Mouse (Mus musculus): ENCODE measurements at regions not wholly inside any gene's neighbourhood (a gene's known extent, or its start where the extent isn't known, plus 50 kb on each side); places are given as distances from the start of the nearest gene placed in this dataset.
A peak's percentile ranks its signal among the peaks of the same experiment; 100 is the strongest.

- TF ChIP-seq USF1 (IDR thresholded peaks at IDR 0.05; ENCODE audit: low read depth, low read length) (no peak), UBTF (IDR thresholded peaks at IDR 0.05; ENCODE audit: low read depth, low read length) (no peak), NRF1 (IDR thresholded peaks at IDR 0.05; ENCODE audit: low read depth, low read length) (no peak), ELF1 (IDR thresholded peaks at IDR 0.05; ENCODE audit: low read depth, low read length) (no peak), POLR2A (IDR thresholded peaks at IDR 0.05; ENCODE audit: low read depth, low read length) (no peak), MAZ (IDR thresholded peaks at IDR 0.05; ENCODE audit: low read depth, low read length) (no peak), E2F4 (IDR thresholded peaks at IDR 0.05; ENCODE audit: insufficient replicate concordance, low read depth, low read length) (no peak), NELFE (IDR thresholded peaks at IDR 0.05; ENCODE audit: low read depth, low read length) (no peak), CTCF (conservative IDR thresholded peaks at IDR 0.05 in 1 of 2, IDR thresholded peaks at IDR 0.05 in 1 of 2; ENCODE audit: low read depth in 2 of 2, low read length in 2 of 2) (no peak)
- no peaks in the 10 kb centered on the region for H3K27me3 ChIP-seq (replicated peaks)
- H3K36me3 ChIP-seq (replicated peaks in 1 of 2; ENCODE audit: control insufficient read depth in 1 of 2, insufficient read depth in 1 of 2, low read length in 1 of 2): no peaks in the 10 kb centered on the region
- H3K79me2 ChIP-seq (replicated peaks; ENCODE audit: control insufficient read depth, extremely low read depth, insufficient read depth, poor library complexity, severe bottlenecking): no peaks in the 10 kb centered on the region
- no peaks in the 10 kb centered on the region for H3K9me3 ChIP-seq (replicated peaks; ENCODE audit: low read length)
- DNase-seq (ENCODE audit: extremely low read depth): no peak
- dilution Hi-C loops (cut with MboI; ENCODE audit: extremely low pct_ligation_motif_present, extremely low pct_unique_long_range_greater_than_20kb, low sequenced_read_pairs): no loop called here
- H3K9ac ChIP-seq (ENCODE audit: insufficient read depth, low read depth): no peak overlapping the region
- H3K27ac ChIP-seq (ENCODE audit: insufficient read depth, low read depth): no peak overlapping the region
- in situ Hi-C loops (cut with MboI; ENCODE audit: low pct_ligation_motif_present, low pct_unique_long_range_greater_than_20kb, low sequenced_read_pairs): no loop called here
- no peaks in the 10 kb centered on the region for H3K4me1 ChIP-seq (ENCODE audit: control insufficient read depth in 1 of 2, insufficient read depth in 2 of 2)
- no peak overlapping the region for H3K4me3 ChIP-seq (replicated peaks in 1 of 3; ENCODE audit: low read depth in 2 of 3, low read length in 2 of 3, poor library complexity in 1 of 3)
- no peak overlapping the region for H3K4me2 ChIP-seq (ENCODE audit: insufficient read depth, low read depth, poor library complexity, severe bottlenecking)
Observed at GRCm38 (mm10) chr6:51372357-51372756, 60.1 kb upstream of the Nfe2l3 start.

GRCm38 (mm10) chr6:51378436-51378835 lies 54.0 kb upstream of the Nfe2l3 start:
- Histone ChIP-seq H3K27me3 (replicated peaks) (peaks cover 8% of the 10 kb centered on the region), H3K27ac (ENCODE audit: insufficient read depth, low read depth) (no peak overlapping the region), H3K36me3 (replicated peaks in 1 of 2; ENCODE audit: control insufficient read depth in 1 of 2, insufficient read depth in 1 of 2, low read length in 1 of 2) (no peaks in the 10 kb centered on the region), H3K4me1 (ENCODE audit: control insufficient read depth in 1 of 2, insufficient read depth in 2 of 2) (peaks cover 0 to 7% of the 10 kb centered on the region in 2 experiments; a peak in 2 of 4 replicates), H3K9me3 (replicated peaks; ENCODE audit: low read length) (no peaks in the 10 kb centered on the region), H3K79me2 (replicated peaks; ENCODE audit: control insufficient read depth, extremely low read depth, insufficient read depth, poor library complexity, severe bottlenecking) (no peaks in the 10 kb centered on the region), H3K9ac (ENCODE audit: insufficient read depth, low read depth) (no peak overlapping the region), H3K4me2 (ENCODE audit: insufficient read depth, low read depth, poor library complexity, severe bottlenecking) (no peak overlapping the region), H3K4me3 (replicated peaks in 1 of 3; ENCODE audit: low read depth in 2 of 3, low read length in 2 of 3, poor library complexity in 1 of 3) (no peak overlapping the region)
- TF ChIP-seq JUND (conservative IDR thresholded peaks at IDR 0.05; ENCODE audit: low read depth, low read length) (peak; percentile 85), CHD1 (IDR thresholded peaks at IDR 0.05; ENCODE audit: low read depth, low read length) (no peak), MAZ (IDR thresholded peaks at IDR 0.05; ENCODE audit: low read depth, low read length) (no peak), USF2 (conservative IDR thresholded peaks at IDR 0.05; ENCODE audit: low read depth, low read length) (no peak), ELF1 (IDR thresholded peaks at IDR 0.05; ENCODE audit: low read depth, low read length) (no peak), PAX5 (IDR thresholded peaks at IDR 0.05; ENCODE audit: low read length) (no peak), CTCF (conservative IDR thresholded peaks at IDR 0.05 in 1 of 2, IDR thresholded peaks at IDR 0.05 in 1 of 2; ENCODE audit: low read depth in 2 of 2, low read length in 2 of 2) (peak in 1 of 2 experiments; percentile 60; a peak in 2 of 4 replicates), RCOR1 (conservative IDR thresholded peaks at IDR 0.05; ENCODE audit: low read depth, low read length) (no peak), MYC (IDR thresholded peaks at IDR 0.05; ENCODE audit: low read depth, low read length) (peak; percentile 88), GABPA (IDR thresholded peaks at IDR 0.05; ENCODE audit: insufficient replicate concordance, low read depth, low read length) (no peak), MAX (IDR thresholded peaks at IDR 0.05; ENCODE audit: low read length) (peak; percentile 56; the same call in 1 of the 2 replicates), KAT2A (IDR thresholded peaks at IDR 0.05; ENCODE audit: insufficient replicate concordance, low read length) (0 out of 2 replicates have a peak, but pooled peaks have one; percentile 42), ZMIZ1 (IDR thresholded peaks at IDR 0.05; ENCODE audit: low read depth, low read length) (no peak), TBP (conservative IDR thresholded peaks at IDR 0.05; ENCODE audit: low read depth, low read length) (no peak), RAD21 (IDR thresholded peaks at IDR 0.05; ENCODE audit: low read depth, low read length) (peak; percentile 23), MAFK (IDR thresholded peaks at IDR 0.05; ENCODE audit: insufficient replicate concordance, low read length) (no peak), EP300 (IDR thresholded peaks at IDR 0.05; ENCODE audit: low read length) (peak; percentile 86), MXI1 (IDR thresholded peaks at IDR 0.05; ENCODE audit: low read depth, low read length) (no peak), NRF1 (IDR thresholded peaks at IDR 0.05; ENCODE audit: low read depth, low read length) (no peak), MEF2A (IDR thresholded peaks at IDR 0.05; ENCODE audit: borderline replicate concordance, low read depth, low read length) (0 out of 2 replicates have a peak, but pooled peaks have one; percentile 39), ETS1 (conservative IDR thresholded peaks at IDR 0.05; ENCODE audit: low read depth, low read length) (peak; percentile 16; the same call in 1 of the 2 replicates), IRF4 (IDR thresholded peaks at IDR 0.05; ENCODE audit: low read depth, low read length) (peak; percentile 90), TCF12 (IDR thresholded peaks at IDR 0.05; ENCODE audit: low read depth, low read length) (0 out of 2 replicates have a peak, but pooled peaks have one; percentile 15), SMC3 (IDR thresholded peaks at IDR 0.05; ENCODE audit: low read depth, low read length) (peak; percentile 39), BHLHE40 (IDR thresholded peaks at IDR 0.05; ENCODE audit: low read depth, low read length) (peak; percentile 73), JUN (IDR thresholded peaks at IDR 0.05; ENCODE audit: insufficient read depth, low read depth, low read length) (peak; percentile 62; the same call in 1 of the 2 replicates), E2F4 (IDR thresholded peaks at IDR 0.05; ENCODE audit: insufficient replicate concordance, low read depth, low read length) (no peak)
- dilution Hi-C loops (cut with MboI; ENCODE audit: extremely low pct_ligation_motif_present, extremely low pct_unique_long_range_greater_than_20kb, low sequenced_read_pairs): no loop called here
- peak; percentile 57 for DNase-seq (ENCODE audit: extremely low read depth)
- in situ Hi-C loops (cut with MboI; ENCODE audit: low pct_ligation_motif_present, low pct_unique_long_range_greater_than_20kb, low sequenced_read_pairs): loop anchor here (25.0 kb wide), 2 partner anchors 209 to 484 kb away; no protein-coding TSS in a partner anchor
